Mouse (Mus musculus) midbrain, embryonic 16.5 days (tissue): Measurements from ENCODE around the gene Smarcd1. TPM values are rescaled to one million over a fixed set of nuclear protein-coding genes. Genes with fewer than 3 reads are reported as not detected.
"Not testable (repeated sequence)": the region's sequence is repeated elsewhere in the genome, so short reads cannot be mapped to it uniquely, and the experiment has no call there.

ENCODE experiments used
- ATAC-seq: fragments of 200-750 bp; cut with Nextera tagmentation; 2 replicates; pipeline ENCODE4 v1.8.0; 2017; ENCODE audit warnings: moderate TSS enrichment
- H3K27ac ChIP-seq: fragments of 300-500 bp; sonication (generic); 2 replicates; pipeline ENCODE4 v1.5.1; 2014; ENCODE audit warnings: mild to moderate bottlenecking, low read length, mixed read lengths
- H3K27me3 ChIP-seq: fragments of 300-500 bp; sonication (generic); 2 replicates; pipeline ENCODE4 v1.6.1; 2014; ENCODE audit warnings: low read depth, low read length, mixed read lengths; ENCODE audit not compliant: control insufficient read depth, insufficient read depth
- H3K36me3 ChIP-seq: fragments of 300-500 bp; sonication (generic); 2 replicates; pipeline ENCODE4 v1.6.1; 2014; ENCODE audit warnings: mild to moderate bottlenecking, low read length, moderate library complexity, mixed read lengths; ENCODE audit not compliant: control insufficient read depth, insufficient read depth
- H3K4me1 ChIP-seq: fragments of 300-500 bp; sonication (generic); 2 replicates; pipeline ENCODE4 v1.6.1; 2014; ENCODE audit warnings: mild to moderate bottlenecking, low read length, mixed read lengths; ENCODE audit not compliant: control insufficient read depth, insufficient read depth
- H3K4me2 ChIP-seq: fragments of 300-500 bp; sonication (generic); 2 replicates; pipeline ENCODE4 v1.6.1; 2014; ENCODE audit warnings: mild to moderate bottlenecking, low read length, mixed read lengths
- H3K4me3 ChIP-seq: fragments of 300-500 bp; sonication (generic); 2 replicates; pipeline ENCODE4 v1.5.1; 2014; ENCODE audit warnings: low read depth, mild to moderate bottlenecking, low read length, moderate library complexity, mixed read lengths
- H3K9ac ChIP-seq: fragments of 300-500 bp; sonication (generic); 2 replicates; pipeline ENCODE4 v1.6.1; 2014; ENCODE audit warnings: low read depth, low read length, mixed read lengths
- H3K9me3 ChIP-seq: fragments of 300-500 bp; sonication (generic); replicated peaks from 2 replicates; pipeline ENCODE4 v1.6.1; 2014; ENCODE audit warnings: mild to moderate bottlenecking, low read length, mixed read lengths; ENCODE audit not compliant: control insufficient read depth, poor library complexity, severe bottlenecking
- WGBS: fragments of 180-500 bp; shearing (Covaris S2); extraction: QIAGEN DNeasy Blood & Tissue Kit; methylation state at CpG from one replicate; pipeline ENCODE4 v1.1.7; 2014; 5-methylcytosine and 5-hydroxymethylcytosine counted together
- polyA plus RNA-seq: library from polyadenylated mRNA; unstranded; fragments of >200 nt; fragmentation: Nextera tagmentation; extraction: Ambion mirVana; gene quantifications from 2 replicates; pipeline ENCODE4 v1.2.1, GENCODE M21; 2015

Gene Smarcd1
- polyA plus RNA-seq, 1 experiment from 2014 or later, result 86.0 TPM

- no peak overlapping the region for H3K4me3 ChIP-seq
- ATAC-seq, result no peak
- no peaks in the 10 kb centered on the region for H3K9me3 ChIP-seq
- WGBS, result 17% methylated on average over 11 of the region's 11 CpGs
- no peaks in the 10 kb centered on the region for H3K27me3 ChIP-seq
- H3K4me1 ChIP-seq, result peaks cover 21% of the 10 kb centered on the region
- peak overlapping the region; percentile 50 for H3K27ac ChIP-seq
- no peak overlapping the region for H3K4me2 ChIP-seq
- peaks cover 13% of the 10 kb centered on the region for H3K36me3 ChIP-seq
- peak overlapping the region; percentile 70 for H3K9ac ChIP-seq
These were observed 21.8 kb downstream of the Smarcd1 start for GRCm38 (mm10) chr15:99723515-99724291.

- H3K9me3 ChIP-seq, result no peaks in the 10 kb centered on the region
- peaks cover 17% of the 10 kb centered on the region; the same call in 1 of the 2 replicates for H3K36me3 ChIP-seq
- 11% methylated on average over 16 of the region's 16 CpGs for WGBS
- H3K4me1 ChIP-seq, result peaks cover 21% of the 10 kb centered on the region
- no peaks in the 10 kb centered on the region for H3K27me3 ChIP-seq
- H3K27ac ChIP-seq, result peak overlapping the region; percentile 50
- peak overlapping the region; percentile 67 for H3K4me2 ChIP-seq
- H3K9ac ChIP-seq, result peak overlapping the region; percentile 70
- H3K4me3 ChIP-seq, result peak overlapping the region; percentile 100
- peak; percentile 25 for ATAC-seq
These were observed 22.5 kb downstream of the Smarcd1 start for GRCm38 (mm10) chr15:99724292-99725021.

GRCm38 (mm10) chr15:99725341-99726155 lies 23.6 kb downstream of the Smarcd1 start, which contains the start of gene Cox14:
Cox14 (plus strand) TSS chr15:99725618.
- no peaks in the 10 kb centered on the region for H3K9me3 ChIP-seq
- peak; percentile 95 for ATAC-seq
- no peaks in the 10 kb centered on the region for H3K27me3 ChIP-seq
- H3K4me1 ChIP-seq, result peaks cover 21% of the 10 kb centered on the region
- H3K9ac ChIP-seq, result peak within 1 kb of the TSS; percentile 94
- peak within 1 kb of the TSS; percentile 100 for H3K4me3 ChIP-seq
- peak within 1 kb of the TSS; percentile 75 for H3K4me2 ChIP-seq
- peaks cover 17% of the 10 kb centered on the region; the same call in 1 of the 2 replicates for H3K36me3 ChIP-seq
- peak within 1 kb of the TSS; percentile 90 for H3K27ac ChIP-seq
- under 1% methylated on average over 65 of the region's 68 CpGs for WGBS

- peaks cover 12% of the 10 kb centered on the region; the same call in 1 of the 2 replicates for H3K36me3 ChIP-seq
- 74% methylated on average over 2 of the region's 2 CpGs for WGBS
- ATAC-seq, result no peak
- H3K9me3 ChIP-seq, result no peaks in the 10 kb centered on the region
- H3K9ac ChIP-seq, result no peak overlapping the region
- H3K4me2 ChIP-seq, result peak overlapping the region; percentile 75
- no peaks in the 10 kb centered on the region for H3K27me3 ChIP-seq
- H3K27ac ChIP-seq, result no peak overlapping the region
- peaks cover 21% of the 10 kb centered on the region for H3K4me1 ChIP-seq
- peak overlapping the region; percentile 100 for H3K4me3 ChIP-seq
These were observed 24.6 kb downstream of the Smarcd1 start for GRCm38 (mm10) chr15:99726549-99726948.

GRCm38 (mm10) chr15:99727039-99727438 lies 25.1 kb downstream of the Smarcd1 start:
- H3K9me3 ChIP-seq, result not testable (repeated sequence)

DNA sequence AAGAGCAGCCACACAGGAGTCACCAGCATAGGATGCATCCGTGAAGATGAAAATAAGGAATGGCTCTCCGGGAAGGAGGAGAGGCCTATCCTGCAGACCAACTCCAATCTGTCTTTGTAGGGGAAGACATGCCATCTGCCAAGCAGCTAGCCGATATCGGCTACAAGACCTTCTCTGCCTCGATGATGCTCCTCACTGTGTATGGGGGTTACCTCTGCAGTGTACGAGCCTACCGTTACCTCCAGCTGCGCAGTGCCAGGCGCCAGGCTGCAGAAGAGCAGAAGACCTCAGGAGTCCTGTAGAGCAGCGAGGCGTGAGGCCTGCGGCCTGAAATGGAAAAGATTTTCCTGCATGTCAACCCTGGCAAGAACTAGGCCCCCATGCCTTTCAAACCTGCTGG lies 25.6 kb downstream of the Smarcd1 start:
- Histone ChIP-seq H3K9me3 (no peaks in the 10 kb centered on the region), H3K27me3 (no peaks in the 10 kb centered on the region), H3K27ac (no peak overlapping the region), H3K4me1 (peaks cover 21% of the 10 kb centered on the region), H3K4me2 (no peak overlapping the region), H3K36me3 (peaks cover 12% of the 10 kb centered on the region; the same call in 1 of the 2 replicates), H3K4me3 (no peak overlapping the region), H3K9ac (no peak overlapping the region)
- ATAC-seq, result no peak
- WGBS, result 96% methylated on average over 12 of the region's 12 CpGs

More at GRCm38 (mm10) chr15:99727039-99727438, 25.1 kb downstream of the Smarcd1 start:
- WGBS, result 96% methylated on average over 4 of the region's 5 CpGs
- not testable (repeated sequence) for H3K4me3 ChIP-seq, H3K27ac ChIP-seq, ATAC-seq, H3K27me3 ChIP-seq, H3K9ac ChIP-seq, H3K4me2 ChIP-seq
- H3K4me1 ChIP-seq, result peaks cover 21% of the 10 kb centered on the region
- H3K36me3 ChIP-seq, result peaks cover 12% of the 10 kb centered on the region; the same call in 1 of the 2 replicates

DNA sequence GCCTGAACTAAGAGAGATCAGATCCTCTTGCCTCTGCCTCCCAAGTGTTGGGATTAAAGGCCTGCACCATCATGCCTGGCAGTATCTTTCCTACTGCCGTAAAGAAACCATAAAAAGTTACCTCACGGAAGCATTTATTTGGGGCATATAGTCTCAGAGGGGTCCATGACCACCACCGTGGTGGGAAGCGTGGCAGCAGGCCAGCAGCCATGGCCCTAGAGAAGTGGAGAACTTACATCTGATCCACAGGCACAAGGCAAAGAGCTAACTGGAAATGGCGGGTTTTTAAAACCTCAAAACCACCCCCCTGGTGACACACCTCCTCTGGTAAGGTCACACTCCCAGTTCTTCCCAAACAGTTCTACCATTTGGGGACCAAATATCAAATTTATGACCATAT lies 26.3 kb downstream of the Smarcd1 start:
- WGBS, result 98% methylated on average over 5 of the region's 5 CpGs
- Histone ChIP-seq H3K27ac (no peak overlapping the region), H3K4me1 (peaks cover 21% of the 10 kb centered on the region), H3K9ac (no peak overlapping the region), H3K36me3 (peaks cover 12% of the 10 kb centered on the region; the same call in 1 of the 2 replicates), H3K4me3 (no peak overlapping the region), H3K9me3 (no peaks in the 10 kb centered on the region), H3K27me3 (no peaks in the 10 kb centered on the region), H3K4me2 (no peak overlapping the region)
- no peak for ATAC-seq

GRCm38 (mm10) chr15:99729056-99729783 lies 27.3 kb downstream of the Smarcd1 start:
- Histone ChIP-seq H3K9ac (no peak overlapping the region), H3K27me3 (no peaks in the 10 kb centered on the region), H3K27ac (no peak overlapping the region), H3K4me2 (no peak overlapping the region), H3K4me1 (peaks cover 15% of the 10 kb centered on the region), H3K36me3 (peaks cover 12% of the 10 kb centered on the region; the same call in 1 of the 2 replicates), H3K9me3 (no peaks in the 10 kb centered on the region), H3K4me3 (no peak overlapping the region)
- WGBS, result 96% methylated on average over 3 of the region's 4 CpGs
- no peak for ATAC-seq
